Mouse (Mus musculus) hindbrain, postnatal 0 days (tissue): Measurements from ENCODE around the gene Adnp. TPM values are rescaled to one million over a fixed set of nuclear protein-coding genes. Genes with fewer than 3 reads are reported as not detected.

Experiments
- ATAC-seq: fragments of 200-750 bp; cut with Nextera tagmentation; 2 replicates; pipeline ENCODE4 v1.8.0; 2017; ENCODE audit warnings: mild to moderate bottlenecking, moderate TSS enrichment, moderate library complexity
- DNase-seq: peaks from one replicate; pipeline ENCODE4 v3.0.0-alpha.2; 2015; ENCODE audit warnings: low spot score
- H3K27ac ChIP-seq: fragments of 300-500 bp; sonication (generic); 2 replicates; pipeline ENCODE4 v1.5.1; 2014; ENCODE audit warnings: mild to moderate bottlenecking
- H3K27me3 ChIP-seq: fragments of 300-500 bp; sonication (generic); 2 replicates; pipeline ENCODE4 v1.6.1; 2014; ENCODE audit warnings: low read length, mixed read lengths; ENCODE audit not compliant: insufficient read depth
- H3K36me3 ChIP-seq: fragments of 300-500 bp; sonication (generic); 2 replicates; pipeline ENCODE4 v1.6.1; 2014; ENCODE audit warnings: low read length, mixed read lengths; ENCODE audit not compliant: insufficient read depth
- H3K4me1 ChIP-seq: fragments of 300-500 bp; sonication (generic); 2 replicates; pipeline ENCODE4 v1.6.1; 2014; ENCODE audit warnings: antibody characterized with exemption, low read length, mixed read lengths; ENCODE audit not compliant: insufficient read depth
- H3K4me2 ChIP-seq: fragments of 300-500 bp; sonication (generic); 2 replicates; pipeline ENCODE4 v1.6.1; 2014; ENCODE audit warnings: low read depth, mild to moderate bottlenecking, low read length, moderate library complexity, mixed read lengths
- H3K4me3 ChIP-seq: fragments of 300-500 bp; sonication (generic); 2 replicates; pipeline ENCODE4 v1.5.1; 2014; ENCODE audit warnings: low read length
- H3K9ac ChIP-seq: fragments of 300-500 bp; sonication (generic); replicated peaks from 2 replicates; pipeline ENCODE4 v1.6.1; 2014; ENCODE audit warnings: mild to moderate bottlenecking, low read length, moderate library complexity, mixed read lengths
- H3K9me3 ChIP-seq: fragments of 300-500 bp; sonication (generic); 2 replicates; pipeline ENCODE4 v1.6.1; 2016; ENCODE audit warnings: low read length, mixed read lengths
- CTCF ChIP-seq: IDR thresholded peaks from 2 replicates; pipeline ENCODE4 v1.5.1; 2016; ENCODE audit warnings: antibody characterized with exemption, control low read depth, low read depth
- WGBS: fragments of 180-500 bp; shearing (Covaris S2); extraction: QIAGEN DNeasy Blood & Tissue Kit; methylation state at CpG from one replicate; pipeline ENCODE4 v1.1.7; 2014; 5-methylcytosine and 5-hydroxymethylcytosine counted together
- polyA plus RNA-seq: library from polyadenylated mRNA; unstranded; fragments of >200 nt; fragmentation: Nextera tagmentation; extraction: Ambion mirVana; gene quantifications from 2 replicates; pipeline ENCODE4 v1.2.1, GENCODE M21; 2015
- total RNA-seq: library from RNA; depleted of rRNA; stranded (reverse); fragments of >200 nt; gene quantifications from 2 replicates; pipeline ENCODE4 v1.2.3, GENCODE M21; 2014; rRNA removed

The Adnp gene
- total RNA-seq (37.5 and 47.1 TPM in 2 replicates), polyA plus RNA-seq (11.1 and 14.1 TPM in 2 replicates)

- Histone ChIP-seq H3K27me3 (no peaks in the 10 kb centered on the region), H3K4me3 (peak within 1 kb of the TSS; percentile 98), H3K9ac (peak within 1 kb of the TSS; percentile 100), H3K4me2 (peak within 1 kb of the TSS; percentile 69), H3K36me3 (peaks cover 27% of the 10 kb centered on the region; the same call in 1 of the 2 replicates), H3K27ac (peak within 1 kb of the TSS; percentile 100), H3K4me1 (peaks cover 5% of the 10 kb centered on the region; the same call in 1 of the 2 replicates), H3K9me3 (no peaks in the 10 kb centered on the region)
- peak; percentile 91 for TF ChIP-seq CTCF
- ATAC-seq (peak; percentile 93), DNase-seq (peak; percentile 98)
- WGBS = 2% methylated on average over 49 of the region's 89 CpGs
These were observed at the start of gene Adnp for GRCm38 (mm10) chr2:168206725-168207644. Gene Adnp (minus strand): TSS chr2:168207112.

GRCm38 (mm10) chr2:168256506-168256905 is 49.6 kb upstream of the Adnp start:
- no peaks in the 10 kb centered on the region for H3K4me1 ChIP-seq
- DNase-seq (no peak), ATAC-seq (no peak)
- H3K36me3 ChIP-seq = no peaks in the 10 kb centered on the region
- TF ChIP-seq CTCF = no peak
- WGBS = 79% methylated on average over 3 of the region's 3 CpGs
- no peak overlapping the region for H3K4me2 ChIP-seq
- no peak overlapping the region for H3K27ac ChIP-seq
- H3K9me3 ChIP-seq = no peaks in the 10 kb centered on the region
- H3K9ac ChIP-seq = no peak overlapping the region
- no peak overlapping the region for H3K4me3 ChIP-seq
- H3K27me3 ChIP-seq = no peaks in the 10 kb centered on the region

- no peak overlapping the region for H3K9ac ChIP-seq
- H3K27ac ChIP-seq = no peak overlapping the region
- H3K36me3 ChIP-seq = no peaks in the 10 kb centered on the region
- H3K9me3 ChIP-seq = no peaks in the 10 kb centered on the region
- H3K4me1 ChIP-seq = no peaks in the 10 kb centered on the region
- DNase-seq (peak; percentile 74), ATAC-seq (no peak)
- no peaks in the 10 kb centered on the region for H3K27me3 ChIP-seq
- H3K4me3 ChIP-seq = no peak overlapping the region
- no peak overlapping the region for H3K4me2 ChIP-seq
- 42% methylated on average over 7 of the region's 7 CpGs for WGBS
- TF ChIP-seq CTCF = peak; percentile 20; the same call in 1 of the 2 replicates
These were observed 46.9 kb upstream of the Adnp start for GRCm38 (mm10) chr2:168253822-168254221.

GRCm38 (mm10) chr2:168252639-168253292 is 45.9 kb upstream of the Adnp start:
- 13% methylated on average over 16 of the region's 16 CpGs for WGBS
- DNase-seq = peak; percentile 75
- H3K36me3 ChIP-seq = no peaks in the 10 kb centered on the region
- H3K4me1 ChIP-seq = no peaks in the 10 kb centered on the region
- no peaks in the 10 kb centered on the region for H3K9me3 ChIP-seq
- ATAC-seq = no peak
- no peak overlapping the region for H3K9ac ChIP-seq
- H3K4me3 ChIP-seq = no peak overlapping the region
- TF ChIP-seq CTCF = peak; percentile 80
- no peak overlapping the region for H3K27ac ChIP-seq
- no peak overlapping the region for H3K4me2 ChIP-seq
- no peaks in the 10 kb centered on the region for H3K27me3 ChIP-seq

GRCm38 (mm10) chr2:168250270-168250669 is 43.4 kb upstream of the Adnp start:
- no peaks in the 10 kb centered on the region for H3K36me3 ChIP-seq
- no peak overlapping the region for H3K4me3 ChIP-seq
- DNase-seq = peak; percentile 91
- H3K9ac ChIP-seq = no peak overlapping the region
- no peak overlapping the region for H3K4me2 ChIP-seq
- peak; percentile 35; the same call in 1 of the 2 replicates for ATAC-seq
- H3K27ac ChIP-seq = no peak overlapping the region
- WGBS = 12% methylated on average over 8 of the region's 8 CpGs
- H3K4me1 ChIP-seq = no peaks in the 10 kb centered on the region
- H3K27me3 ChIP-seq = no peaks in the 10 kb centered on the region
- peak; percentile 97 for TF ChIP-seq CTCF
- no peaks in the 10 kb centered on the region for H3K9me3 ChIP-seq

GRCm38 (mm10) chr2:168248856-168249245 is 41.9 kb upstream of the Adnp start:
- 26% methylated on average over 2 of the region's 2 CpGs for WGBS

More at GRCm38 (mm10) chr2:168248856-168249245, 41.9 kb upstream of the Adnp start:
- Histone ChIP-seq H3K27me3 (no peaks in the 10 kb centered on the region), H3K27ac (no peak overlapping the region), H3K9me3 (no peaks in the 10 kb centered on the region), H3K4me2 (no peak overlapping the region), H3K4me1 (no peaks in the 10 kb centered on the region), H3K36me3 (no peaks in the 10 kb centered on the region), H3K4me3 (no peak overlapping the region), H3K9ac (no peak overlapping the region)
- peak; percentile 68 for ATAC-seq
- peak; percentile 59 for TF ChIP-seq CTCF
- DNase-seq = peak; percentile 76
